Mouse (Mus musculus) testis, adult 2 months (tissue): ENCODE measurements around the gene Ahnak. TPM values are rescaled to one million over a fixed set of nuclear protein-coding genes. Genes with fewer than 3 reads are reported as not detected.

Experiments
- H3K27ac ChIP-seq: fragments of 200-500 bp; 2 replicates; pipeline ENCODE4 v1.5.1; 2012; ENCODE audit warnings: low read depth, low read length; ENCODE audit not compliant: control insufficient read depth, insufficient read depth
- H3K27me3 ChIP-seq: fragments of 200-500 bp; 2 replicates; pipeline ENCODE4 v1.6.1; 2012; ENCODE audit warnings: mild to moderate bottlenecking, low read length, moderate library complexity; ENCODE audit not compliant: control insufficient read depth, insufficient read depth
- H3K36me3 ChIP-seq: fragments of 200-500 bp; 2 replicates; pipeline ENCODE4 v1.6.1; 2012; ENCODE audit warnings: mild to moderate bottlenecking, low read length; ENCODE audit not compliant: control insufficient read depth, insufficient read depth
- H3K4me1 ChIP-seq: fragments of 200-500 bp; 2 replicates; pipeline ENCODE4 v1.6.1; 2012; ENCODE audit warnings: low read length; ENCODE audit not compliant: control insufficient read depth, insufficient read depth
- H3K4me3 ChIP-seq: fragments of 200-500 bp; 2 replicates; pipeline ENCODE4 v1.5.1; 2012; ENCODE audit warnings: low read depth, mild to moderate bottlenecking, low read length, moderate library complexity, mixed read lengths; ENCODE audit not compliant: control insufficient read depth
- CTCF ChIP-seq: fragments of 200-500 bp; IDR thresholded peaks from 2 replicates; pipeline ENCODE4 v1.5.1; 2012; ENCODE audit warnings: low read depth, mild to moderate bottlenecking, inconsistent platforms, low read length, moderate library complexity; ENCODE audit not compliant: control insufficient read depth, insufficient read depth, insufficient replicate concordance
- POLR2A ChIP-seq: fragments of 200-500 bp; IDR thresholded peaks from 2 replicates; pipeline ENCODE4 v1.6.1; 2012; ENCODE audit warnings: low read depth, mild to moderate bottlenecking, inconsistent platforms, low read length, moderate library complexity; ENCODE audit not compliant: control insufficient read depth
- polyA plus RNA-seq: library from polyadenylated mRNA; depleted of rRNA; stranded (reverse); fragments of >200 nt; gene quantifications from 2 replicates; pipeline ENCODE4 v1.2.3, GENCODE M21; 2012

Gene Ahnak
- polyA plus RNA-seq, 1 experiment = 1.6 TPM

- H3K36me3 ChIP-seq = no peaks in the 10 kb centered on the region
- no peaks in the 10 kb centered on the region for H3K27me3 ChIP-seq
- no peak for TF ChIP-seq POLR2A
- no peak for TF ChIP-seq CTCF
- peak overlapping the region; percentile 76 for H3K27ac ChIP-seq
- H3K4me3 ChIP-seq = no peak overlapping the region
- H3K4me1 ChIP-seq = peaks cover 4% of the 10 kb centered on the region; the same call in 1 of the 2 replicates
These were observed 117.0 kb downstream of the Ahnak start for GRCm38 (mm10) chr19:9106096-9106495.

DNA sequence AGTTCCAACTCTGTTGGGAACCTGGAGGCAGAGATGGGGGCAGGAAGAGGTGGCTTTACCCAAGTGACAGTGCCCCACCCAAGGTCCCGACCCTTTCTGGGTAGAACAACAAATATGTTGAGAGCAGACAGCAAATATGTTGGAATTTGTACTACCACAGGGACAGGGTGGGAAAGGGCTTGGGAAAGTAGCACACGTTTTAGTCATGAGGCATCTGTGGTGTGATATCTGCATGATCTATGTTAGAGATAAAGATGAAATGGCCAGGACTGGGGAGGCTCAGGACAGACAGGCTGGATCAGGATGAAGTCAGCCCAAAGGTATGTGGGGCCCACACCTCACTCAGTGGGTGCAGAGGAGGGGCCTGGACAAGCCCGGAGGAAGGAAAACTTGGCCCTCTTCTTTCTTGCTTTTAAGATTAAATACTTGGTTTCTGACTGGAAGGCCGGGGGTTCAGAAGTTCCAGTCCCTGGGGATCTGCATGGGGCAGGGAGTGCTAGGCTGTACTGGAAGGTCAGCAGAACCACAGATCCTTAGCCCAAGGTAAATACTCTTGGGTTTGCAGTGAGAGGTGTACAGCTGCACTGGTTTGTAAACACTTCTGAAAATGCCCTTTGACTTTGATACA, 117.8 kb downstream of the Ahnak start:
- Histone ChIP-seq H3K36me3 (no peaks in the 10 kb centered on the region), H3K27me3 (no peaks in the 10 kb centered on the region), H3K4me3 (no peak overlapping the region), H3K4me1 (peaks cover 4% of the 10 kb centered on the region; the same call in 1 of the 2 replicates), H3K27ac (peak overlapping the region; percentile 76; the same call in 1 of the 2 replicates)
- TF ChIP-seq CTCF (no peak), POLR2A (no peak)

GRCm38 (mm10) chr19:9107379-9107755, 118.3 kb downstream of the Ahnak start:
- peak overlapping the region; percentile 3; the same call in 1 of the 2 replicates for H3K27ac ChIP-seq
- H3K36me3 ChIP-seq = no peaks in the 10 kb centered on the region
- no peaks in the 10 kb centered on the region for H3K27me3 ChIP-seq
- no peak for TF ChIP-seq POLR2A
- no peak for TF ChIP-seq CTCF
- peaks cover 4% of the 10 kb centered on the region; the same call in 1 of the 2 replicates for H3K4me1 ChIP-seq
- no peak overlapping the region for H3K4me3 ChIP-seq

DNA sequence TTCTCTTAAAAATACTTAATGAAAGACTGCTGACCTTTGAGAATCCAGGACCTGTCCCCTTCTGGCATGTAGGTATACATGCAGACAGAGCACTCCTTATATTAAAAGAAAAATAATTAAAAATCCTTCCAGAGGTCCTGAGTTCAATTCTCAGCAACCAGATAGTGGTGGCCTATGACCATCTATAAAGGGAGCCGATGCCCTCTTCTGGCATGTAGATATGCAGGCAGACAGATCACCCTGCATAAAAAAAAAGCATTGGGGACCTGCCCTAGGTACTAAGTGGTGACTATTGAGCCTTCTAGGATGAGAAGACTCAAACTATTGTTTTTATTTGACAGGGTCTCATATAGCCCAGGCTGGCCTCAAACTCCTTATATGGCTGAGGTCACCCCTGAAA, 119.5 kb downstream of the Ahnak start:
- no peaks in the 10 kb centered on the region for H3K36me3 ChIP-seq
- H3K27me3 ChIP-seq = no peaks in the 10 kb centered on the region
- TF ChIP-seq CTCF (no peak), POLR2A (no peak)
- no peak overlapping the region for H3K4me3 ChIP-seq
- peaks cover 4% of the 10 kb centered on the region; the same call in 1 of the 2 replicates for H3K4me1 ChIP-seq
- no peak overlapping the region for H3K27ac ChIP-seq

DNA sequence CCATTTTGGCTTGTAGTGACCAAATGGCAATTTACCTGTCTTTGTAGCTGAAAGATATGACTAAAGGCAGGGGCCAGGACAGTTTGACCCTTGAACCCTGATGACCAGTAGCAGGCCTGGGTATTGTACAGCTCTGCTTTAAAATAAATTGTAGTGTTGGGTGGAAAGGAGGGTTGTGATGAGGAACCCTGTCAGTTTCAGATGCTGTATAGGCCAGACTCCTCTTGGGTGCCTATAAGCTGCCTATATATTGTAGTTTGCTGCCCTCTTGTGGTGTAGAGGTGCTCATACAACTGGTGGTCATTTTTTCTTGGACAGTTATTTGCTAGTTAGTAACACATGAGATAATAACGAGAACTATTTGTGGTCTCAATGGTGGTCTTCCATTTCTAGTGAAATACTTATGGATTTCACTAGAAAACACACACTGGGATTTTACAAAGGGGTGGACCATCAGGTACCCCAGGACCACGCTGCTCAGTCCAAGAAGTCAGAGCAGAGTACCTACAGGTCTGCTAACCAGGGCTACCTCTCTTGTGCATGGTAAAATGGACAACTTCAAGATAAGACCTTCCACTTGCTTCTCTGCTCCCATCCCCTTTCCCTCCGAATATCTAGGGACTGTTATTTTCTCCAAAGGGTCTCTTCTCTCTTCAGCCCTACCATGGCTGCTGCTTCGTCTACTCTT, 121.2 kb downstream of the Ahnak start:
- no peak for TF ChIP-seq POLR2A
- no peak for TF ChIP-seq CTCF
- Histone ChIP-seq H3K27me3 (no peaks in the 10 kb centered on the region), H3K4me3 (no peak overlapping the region), H3K27ac (no peak overlapping the region; the same call in 1 of the 2 replicates), H3K4me1 (peaks cover 4% of the 10 kb centered on the region; the same call in 1 of the 2 replicates), H3K36me3 (no peaks in the 10 kb centered on the region; the same call in 1 of the 2 replicates)

DNA sequence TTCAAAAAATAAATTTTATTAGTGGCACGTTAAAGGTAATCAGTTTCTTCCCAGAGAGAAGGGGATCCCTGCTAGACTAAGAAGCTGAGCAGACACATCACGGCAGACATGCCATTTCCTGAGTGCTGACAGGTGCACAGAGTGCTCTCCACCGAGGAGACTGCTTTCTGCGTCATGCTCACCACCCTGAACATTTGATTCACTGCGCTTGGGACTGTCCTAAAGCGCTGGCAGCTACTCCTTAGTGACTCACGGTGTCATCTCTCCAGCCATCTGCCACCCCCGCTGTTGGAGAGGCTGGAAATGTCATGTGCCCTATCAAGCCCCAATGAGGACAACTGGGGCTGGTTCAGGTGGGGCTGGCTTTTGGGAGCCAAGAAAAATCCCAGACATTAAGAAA, 123.0 kb downstream of the Ahnak start:
- Histone ChIP-seq H3K27me3 (no peaks in the 10 kb centered on the region), H3K4me1 (no peaks in the 10 kb centered on the region), H3K36me3 (no peaks in the 10 kb centered on the region; the same call in 1 of the 2 replicates), H3K4me3 (no peak overlapping the region), H3K27ac (no peak overlapping the region)
- no peak for TF ChIP-seq CTCF
- TF ChIP-seq POLR2A = no peak

GRCm38 (mm10) chr19:9116268-9116667, 127.2 kb downstream of the Ahnak start:
- Histone ChIP-seq H3K36me3 (no peaks in the 10 kb centered on the region; the same call in none of the 2 replicates), H3K27ac (no peak overlapping the region), H3K4me3 (no peak overlapping the region), H3K27me3 (no peaks in the 10 kb centered on the region), H3K4me1 (no peaks in the 10 kb centered on the region)
- TF ChIP-seq POLR2A = no peak
- TF ChIP-seq CTCF = no peak

- Histone ChIP-seq H3K4me3 (no peak overlapping the region), H3K27ac (no peak overlapping the region), H3K27me3 (no peaks in the 10 kb centered on the region), H3K36me3 (no peaks in the 10 kb centered on the region; the same call in none of the 2 replicates), H3K4me1 (no peaks in the 10 kb centered on the region)
- TF ChIP-seq CTCF (no peak), POLR2A (no peak)
These were observed 128.2 kb downstream of the Ahnak start for GRCm38 (mm10) chr19:9117275-9117674.
